ENCODE assay signal across 8 mouse cellular contexts in genomic region chr11:3167571-3168001, GRCm38 (mm10). TPM values are rescaled to one million over a fixed set of nuclear protein-coding genes. Genes with fewer than 3 reads are reported as not detected.
DNase-seq lines count a peak whose midpoint lies in the region; ATAC-seq and TF ChIP-seq lines count a peak whose summit lies in the region.
"Not testable (repeated sequence)": the region's sequence is repeated elsewhere in the genome, so short reads cannot be mapped to it uniquely, and the experiment has no call there.

No protein-coding gene starts in this region.

- not testable (repeated sequence) for H3K4me3 ChIP-seq in heart, embryonic 14.5 days (ENCODE audit: control insufficient read depth in 1 of 2, insufficient read depth in 1 of 2, low read depth in 1 of 2, low read length in 2 of 2); liver, postnatal 0 days (ENCODE audit: low read depth, low read length); thymus, adult 2 months (ENCODE audit: control insufficient read depth, insufficient read depth, low read length)

- TF ChIP-seq POLR2A in thymus, adult 2 months (IDR thresholded peaks at IDR 0.05; ENCODE audit: control insufficient read depth, extremely low read depth, insufficient read depth, low read length, poor library complexity), result not testable (repeated sequence)

- H3K4me2 ChIP-seq in heart, embryonic 14.5 days (ENCODE audit: low read length); liver, postnatal 0 days (ENCODE audit: low read depth, low read length): not testable (repeated sequence)

- H3K27me3 ChIP-seq in heart, embryonic 14.5 days (ENCODE audit: control insufficient read depth, insufficient read depth, low read length); liver, postnatal 0 days (ENCODE audit: insufficient read depth, low read length); thymus, adult 2 months (ENCODE audit: control insufficient read depth, insufficient read depth, low read length): not testable (repeated sequence)

- WGBS in heart, embryonic 14.5 days, result 62% methylated on average over 4 of the region's 4 CpGs
- WGBS in liver, postnatal 0 days (ENCODE audit: insufficient replicate concordance), result 63% methylated on average over 4 of the region's 4 CpGs
- 86% methylated on average over 4 of the region's 4 CpGs for WGBS in thymus, adult 2 months

- not testable (repeated sequence) for TF ChIP-seq EP300 in liver, postnatal 0 days (IDR thresholded peaks at IDR 0.05; ENCODE audit: low read depth)

- TF ChIP-seq CTCF in liver, postnatal 0 days (IDR thresholded peaks at IDR 0.05; ENCODE audit: low read depth); thymus, adult 2 months (IDR thresholded peaks at IDR 0.05; ENCODE audit: borderline replicate concordance, control insufficient read depth, extremely low read depth, insufficient read depth, low read length, poor library complexity): not testable (repeated sequence)

- peak; percentile 31 for DNase-seq in A20 (ENCODE audit: low read depth, low spot score)
- DNase-seq in adrenal gland, adult 2 months, result peak; percentile 45
- DNase-seq in kidney, adult 9 months, result peak; percentile 66
- not testable (repeated sequence) for DNase-seq in liver, postnatal 0 days
- peak; percentile 45 to 48 for DNase-seq in natural killer cell, adult 2 months (ENCODE audit: low spot score in 2 of 2)
- DNase-seq in thymus, adult 2 months, result peak; percentile 45

- ATAC-seq in frontal cortex, adult (ENCODE audit: low TSS enrichment), result 0 out of 2 replicates have a peak, but pooled peaks have one; percentile 13
- peak; percentile 5 for ATAC-seq in heart, embryonic 14.5 days (ENCODE audit: insufficient number of reproducible peaks, insufficient read depth, low FRiP score, low read depth)
- peak; percentile 3 for ATAC-seq in liver, postnatal 0 days

- H3K9me3 ChIP-seq in heart, embryonic 14.5 days (ENCODE audit: control insufficient read depth, low read length); liver, postnatal 0 days (ENCODE audit: low read length): not testable (repeated sequence)

- not testable (repeated sequence) for H3K9ac ChIP-seq in heart, embryonic 14.5 days (ENCODE audit: low read length); liver, postnatal 0 days (replicated peaks)

- H3K4me1 ChIP-seq in heart, embryonic 14.5 days (ENCODE audit: control insufficient read depth in 2 of 2, insufficient read depth in 2 of 2, low read length in 2 of 2); liver, postnatal 0 days (ENCODE audit: insufficient read depth); thymus, adult 2 months (replicated peaks; ENCODE audit: control insufficient read depth, insufficient read depth, low read length): not testable (repeated sequence)

- not testable (repeated sequence) for H3K27ac ChIP-seq in heart, embryonic 14.5 days (replicated peaks in 1 of 2; ENCODE audit: control insufficient read depth in 1 of 2, insufficient read depth in 1 of 2, low read depth in 2 of 2, low read length in 2 of 2); liver, postnatal 0 days (ENCODE audit: low read depth); thymus, adult 2 months (ENCODE audit: control insufficient read depth, insufficient read depth, low read length)

- not testable (repeated sequence) for H3K36me3 ChIP-seq in heart, embryonic 14.5 days (ENCODE audit: control insufficient read depth, insufficient read depth, low read length); liver, postnatal 0 days (replicated peaks; ENCODE audit: insufficient read depth, low read length); thymus, adult 2 months (ENCODE audit: control insufficient read depth, insufficient read depth, low read length)

RNA-seq across cellular contexts. Expression of gene Sfi1, which starts 25.7 kb away (rescaled TPM):
- total RNA-seq in adrenal gland, adult 2 months (2021), result 10 to 100 TPM; 50.7 to 54.8 TPM
- polyA plus RNA-seq in adrenal gland, adult 2 months (2012; rRNA removed), result 24.6 and 27.4 TPM in 2 replicates
- 8.8 and 9.2 TPM in 2 replicates for polyA plus RNA-seq in heart, embryonic 14.5 days (2014; fragmentation: Nextera tagmentation; extraction: Ambion mirVana)
- polyA plus RNA-seq in liver, postnatal 0 days (2015; fragmentation: Nextera tagmentation; extraction: Ambion mirVana), result 2.3 and 3.1 TPM in 2 replicates
- 36.8 and 49.4 TPM in 2 replicates for polyA plus RNA-seq in thymus, adult 2 months (2012; rRNA removed)

RNA-seq across cellular contexts. Expression of gene Eif4enif1, which starts 34.6 kb away (rescaled TPM):
- total RNA-seq in adrenal gland, adult 2 months (2021), result 10 to 100 TPM; 55.4 to 67.1 TPM
- 25.8 and 27.2 TPM in 2 replicates for polyA plus RNA-seq in adrenal gland, adult 2 months (2012; rRNA removed)
- 45.1 and 47.5 TPM in 2 replicates for polyA plus RNA-seq in heart, embryonic 14.5 days (2014; fragmentation: Nextera tagmentation; extraction: Ambion mirVana)
- 12.6 and 14.9 TPM in 2 replicates for polyA plus RNA-seq in liver, postnatal 0 days (2015; fragmentation: Nextera tagmentation; extraction: Ambion mirVana)
- 87.8 and 88.8 TPM in 2 replicates for polyA plus RNA-seq in thymus, adult 2 months (2012; rRNA removed)
